Mouse (Mus musculus) heart, embryonic 12.5 days (tissue): ENCODE measurements around the gene Nyap1. TPM values are rescaled to one million over a fixed set of nuclear protein-coding genes. Genes with fewer than 3 reads are reported as not detected.

Source experiments
- ATAC-seq: fragments of 200-750 bp; cut with Nextera tagmentation; 2 replicates; pipeline ENCODE4 v1.8.0; 2017; ENCODE audit warnings: moderate TSS enrichment, moderate library complexity; ENCODE audit not compliant: insufficient number of reproducible peaks, low FRiP score
- H3K27ac ChIP-seq: fragments of 300-500 bp; sonication (generic); 2 replicates; pipeline ENCODE4 v1.5.1; 2016; ENCODE audit warnings: mild to moderate bottlenecking, moderate library complexity; ENCODE audit not compliant: poor library complexity, severe bottlenecking
- H3K27me3 ChIP-seq: fragments of 300-500 bp; sonication (generic); replicated peaks from 2 replicates; pipeline ENCODE4 v1.6.1; 2016; ENCODE audit warnings: mild to moderate bottlenecking, moderate library complexity
- H3K36me3 ChIP-seq: fragments of 300-500 bp; sonication (generic); 2 replicates; pipeline ENCODE4 v1.6.1; 2016; ENCODE audit warnings: mild to moderate bottlenecking, moderate library complexity
- H3K4me1 ChIP-seq: fragments of 300-500 bp; sonication (generic); replicated peaks from 2 replicates; pipeline ENCODE4 v1.6.1; 2016; ENCODE audit warnings: mild to moderate bottlenecking
- H3K4me2 ChIP-seq: fragments of 300-500 bp; sonication (generic); 2 replicates; pipeline ENCODE4 v1.6.1; 2016; ENCODE audit warnings: mild to moderate bottlenecking, moderate library complexity
- H3K4me3 ChIP-seq: fragments of 300-500 bp; sonication (generic); 2 replicates; pipeline ENCODE4 v1.5.1; 2016; ENCODE audit warnings: mild to moderate bottlenecking
- H3K9ac ChIP-seq: fragments of 300-500 bp; sonication (generic); 2 replicates; pipeline ENCODE4 v1.6.1; 2016; ENCODE audit warnings: mild to moderate bottlenecking, moderate library complexity
- H3K9me3 ChIP-seq: fragments of 300-500 bp; sonication (generic); replicated peaks from 2 replicates; pipeline ENCODE4 v1.6.1; 2016; ENCODE audit warnings: mild to moderate bottlenecking, moderate library complexity
- WGBS: fragments of 180-500 bp; shearing (Covaris S2); methylation state at CpG from one replicate; pipeline ENCODE4 v1.1.7; 2016; 5-methylcytosine and 5-hydroxymethylcytosine counted together
- polyA plus RNA-seq: library from polyadenylated mRNA; unstranded; fragments of >200 nt; fragmentation: Nextera tagmentation; extraction: Ambion mirVana; gene quantifications from 2 replicates; pipeline ENCODE4 v1.2.1, GENCODE M21; 2016

The Nyap1 gene
- polyA plus RNA-seq, 1 experiment from 2014 or later: 1.7 TPM

DNA sequence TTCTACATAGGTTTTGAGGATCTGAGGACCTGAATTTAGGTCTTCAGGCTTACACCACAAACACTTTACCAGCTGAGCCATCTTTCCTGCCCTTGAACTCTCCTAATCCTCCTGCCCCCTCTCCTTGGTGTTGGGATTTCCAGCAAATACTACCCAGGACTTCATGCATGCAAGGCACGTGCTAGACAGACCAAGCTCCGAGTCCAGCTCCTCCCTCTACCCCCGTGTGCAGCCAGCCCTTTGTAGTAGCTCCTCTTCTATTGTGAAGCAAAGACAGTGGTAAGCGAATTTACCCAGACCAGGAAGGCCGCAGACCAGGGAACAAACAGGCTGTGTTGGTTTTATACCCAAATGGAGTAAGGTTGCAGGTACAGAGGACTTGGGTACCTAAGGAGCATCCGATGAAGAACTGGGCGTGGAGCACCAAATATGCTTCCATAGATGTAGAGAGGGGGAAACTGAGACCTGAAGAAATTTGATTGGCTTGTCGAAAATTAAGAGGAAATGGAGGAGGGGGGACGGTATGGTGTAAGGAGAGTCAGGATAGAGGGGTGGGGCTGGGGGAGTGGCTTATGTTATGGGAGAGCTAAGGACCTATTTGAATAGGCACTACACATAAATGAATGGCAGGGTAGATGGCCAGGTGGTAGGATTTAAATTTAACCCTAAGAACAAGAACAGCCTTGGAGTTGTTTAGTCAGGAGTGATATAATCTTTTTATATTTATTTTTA, 23.4 kb upstream of the Nyap1 start:
- no peak overlapping the region for H3K4me3 ChIP-seq
- no peak overlapping the region for H3K9ac ChIP-seq
- H3K4me2 ChIP-seq: no peak overlapping the region
- no peaks in the 10 kb centered on the region for H3K27me3 ChIP-seq
- no peak for ATAC-seq
- H3K27ac ChIP-seq: no peak overlapping the region
- peaks cover 8% of the 10 kb centered on the region for H3K4me1 ChIP-seq
- H3K36me3 ChIP-seq: peaks cover 16% of the 10 kb centered on the region
- 64% methylated on average over 9 of the region's 9 CpGs for WGBS
- H3K9me3 ChIP-seq: 0 out of 2 replicates have a peak, but pooled peaks cover 4% of the 10 kb centered on the region

DNA sequence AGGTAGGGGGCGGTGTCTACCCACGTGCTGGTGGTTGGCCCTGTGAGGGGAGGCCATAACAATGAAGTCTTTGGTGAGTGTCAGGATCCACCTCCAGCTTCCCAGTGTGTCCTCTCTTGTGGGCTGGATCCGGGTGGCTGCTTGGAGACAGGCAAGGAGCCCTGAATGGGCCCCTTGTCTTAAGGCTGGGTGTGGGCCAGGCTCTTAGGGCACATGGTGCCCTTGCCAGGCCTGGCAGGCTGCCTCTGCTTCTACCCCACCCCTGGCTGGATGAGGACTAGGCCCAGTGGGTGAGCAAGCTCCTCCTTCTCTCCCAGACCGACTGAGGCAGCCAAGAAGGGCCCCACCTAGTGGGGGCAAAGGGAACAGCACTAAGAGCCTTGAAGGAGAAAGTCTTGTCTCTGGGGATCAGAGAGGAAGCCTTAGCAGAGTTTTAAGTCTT, 18.6 kb upstream of the Nyap1 start:
- no peak overlapping the region for H3K4me3 ChIP-seq
- no peak overlapping the region for H3K9ac ChIP-seq
- H3K27me3 ChIP-seq: no peaks in the 10 kb centered on the region
- no peak overlapping the region for H3K27ac ChIP-seq
- peak; percentile 34; the same call in 1 of the 2 replicates for ATAC-seq
- 36% methylated on average over 4 of the region's 4 CpGs for WGBS
- peaks cover 36% of the 10 kb centered on the region for H3K4me1 ChIP-seq
- H3K4me2 ChIP-seq: no peak overlapping the region
- H3K36me3 ChIP-seq: peaks cover 55% of the 10 kb centered on the region
- H3K9me3 ChIP-seq: no peaks in the 10 kb centered on the region

DNA sequence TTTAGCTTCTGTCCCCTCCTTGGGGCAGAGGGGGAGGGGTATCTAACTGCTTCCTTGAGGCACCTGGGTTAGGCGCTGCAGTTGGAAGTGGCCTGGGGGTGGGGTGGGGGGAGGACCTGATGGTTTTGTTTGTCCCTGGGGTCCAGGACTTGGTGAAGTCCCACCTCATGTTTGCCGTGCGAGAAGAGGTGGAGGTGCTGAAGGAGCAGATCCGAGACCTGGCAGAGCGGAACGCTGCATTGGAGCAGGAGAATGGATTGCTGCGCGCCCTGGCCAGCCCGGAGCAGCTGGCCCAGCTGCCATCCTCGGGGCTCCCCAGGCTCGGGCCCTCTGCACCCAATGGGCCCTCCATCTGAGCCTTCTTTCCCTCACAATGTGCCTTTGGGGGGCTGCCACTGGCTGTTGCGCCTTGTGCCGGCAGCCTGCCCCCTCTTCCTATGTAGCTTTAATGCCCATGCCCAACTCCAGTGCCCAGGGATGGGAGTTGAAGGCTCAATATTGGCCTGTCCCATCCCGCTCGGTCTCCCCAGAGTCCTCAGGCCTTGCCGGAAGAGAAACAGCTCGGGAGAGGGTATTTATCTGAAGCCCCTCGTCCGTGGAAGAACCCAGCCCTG, 17.6 kb upstream of the Nyap1 start:
- no peak overlapping the region for H3K4me2 ChIP-seq
- H3K27ac ChIP-seq: no peak overlapping the region
- H3K4me1 ChIP-seq: peaks cover 39% of the 10 kb centered on the region
- no peaks in the 10 kb centered on the region for H3K27me3 ChIP-seq
- no peak for ATAC-seq
- peaks cover 61% of the 10 kb centered on the region for H3K36me3 ChIP-seq
- H3K9me3 ChIP-seq: no peaks in the 10 kb centered on the region
- H3K9ac ChIP-seq: no peak overlapping the region
- 86% methylated on average over 19 of the region's 19 CpGs for WGBS
- H3K4me3 ChIP-seq: no peak overlapping the region

DNA sequence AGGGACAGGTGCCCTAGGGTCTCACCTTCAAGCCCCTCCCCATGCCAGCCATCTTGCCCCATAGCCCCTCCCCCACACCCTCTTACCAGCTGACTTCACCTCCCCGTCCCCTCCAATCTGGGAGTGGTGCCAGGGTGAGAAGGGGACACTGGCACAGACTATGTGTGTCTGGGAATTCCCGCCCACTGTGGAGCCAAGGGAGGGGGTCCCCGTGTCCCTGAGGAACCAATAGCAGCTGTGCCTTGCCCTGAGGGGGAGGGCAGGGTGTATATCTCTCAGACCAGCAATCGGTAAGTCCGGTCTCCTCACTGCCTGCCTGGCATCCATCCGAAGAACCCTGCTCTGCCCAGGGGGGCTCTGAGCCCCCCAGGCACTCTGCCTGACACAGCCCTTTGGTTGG, 16.5 kb upstream of the Nyap1 start:
- Histone ChIP-seq H3K27me3 (no peaks in the 10 kb centered on the region), H3K36me3 (peaks cover 73% of the 10 kb centered on the region), H3K4me2 (no peak overlapping the region), H3K27ac (no peak overlapping the region), H3K4me3 (no peak overlapping the region), H3K4me1 (peaks cover 49% of the 10 kb centered on the region), H3K9ac (0 out of 2 replicates have a peak overlapping the region, but pooled peaks have one; percentile 41), H3K9me3 (no peaks in the 10 kb centered on the region)
- 69% methylated on average over 6 of the region's 6 CpGs for WGBS
- ATAC-seq: 0 out of 2 replicates have a peak, but pooled peaks have one; percentile 6

DNA sequence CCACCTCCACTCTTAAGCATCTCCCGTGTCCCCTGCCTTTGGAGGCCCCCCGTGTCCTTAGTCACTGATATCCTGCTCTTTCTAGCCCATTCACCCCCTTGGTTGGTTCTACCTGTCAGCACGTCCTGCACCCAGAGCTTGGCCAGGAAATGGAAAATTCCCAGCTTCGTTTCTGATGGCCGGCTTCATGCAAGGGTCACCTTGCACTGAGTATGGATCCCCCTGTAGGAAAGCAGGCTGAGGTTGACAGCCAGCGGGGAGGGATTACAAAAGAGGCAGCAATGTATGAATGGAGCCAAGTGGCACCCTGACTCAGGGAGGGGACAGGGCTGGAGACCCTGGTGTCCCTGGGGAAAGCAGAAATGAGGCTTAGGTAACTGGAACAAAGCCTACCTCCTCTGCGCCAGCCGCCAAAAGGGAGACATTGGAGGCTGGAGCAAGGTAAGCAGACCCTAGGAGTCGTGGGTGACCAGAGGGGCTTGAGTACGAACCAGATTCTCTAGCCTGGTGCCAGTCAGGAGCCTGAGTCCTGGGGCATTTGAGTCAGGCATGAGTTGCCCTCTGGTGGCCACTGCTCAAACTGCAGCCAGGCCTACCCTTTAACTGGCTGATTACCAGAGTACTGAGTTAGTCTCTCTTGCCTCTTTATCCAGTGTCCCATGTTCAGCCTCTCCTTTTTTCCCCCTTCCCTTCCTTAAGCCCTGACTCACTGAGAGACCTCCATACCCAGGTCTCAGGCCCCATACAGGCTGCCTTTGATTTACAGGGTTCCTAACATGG, 15.7 kb upstream of the Nyap1 start:
- no peaks in the 10 kb centered on the region for H3K27me3 ChIP-seq
- H3K4me2 ChIP-seq: no peak overlapping the region
- peaks cover 74% of the 10 kb centered on the region for H3K36me3 ChIP-seq
- no peak overlapping the region for H3K4me3 ChIP-seq
- 27% methylated on average over 10 of the region's 10 CpGs for WGBS
- ATAC-seq: 0 out of 2 replicates have a peak, but pooled peaks have one; percentile 31
- no peaks in the 10 kb centered on the region for H3K9me3 ChIP-seq
- H3K9ac ChIP-seq: peak overlapping the region; percentile 27; the same call in 1 of the 2 replicates
- peaks cover 56% of the 10 kb centered on the region for H3K4me1 ChIP-seq
- H3K27ac ChIP-seq: peak overlapping the region; percentile 44

DNA sequence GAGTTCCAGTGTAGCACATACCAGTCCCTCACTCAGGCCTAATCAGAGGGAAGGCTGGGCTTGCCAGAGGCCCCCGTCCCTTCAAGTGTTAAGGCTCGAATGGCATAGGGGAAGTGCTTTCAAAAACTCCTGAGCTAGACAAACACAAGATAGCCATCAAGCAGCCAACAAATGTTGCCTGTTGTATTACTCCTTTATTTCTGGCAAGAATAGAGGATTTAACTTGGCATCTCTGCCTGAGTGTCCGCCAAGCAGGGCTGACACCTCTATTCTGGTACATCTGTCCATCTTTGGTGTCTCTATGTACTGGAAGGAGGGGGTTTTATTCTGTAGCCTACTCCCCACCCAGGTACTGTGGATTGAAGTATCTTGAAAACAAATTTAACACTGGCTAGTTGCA, 14.7 kb upstream of the Nyap1 start:
- no peak overlapping the region for H3K4me2 ChIP-seq
- H3K36me3 ChIP-seq: peaks cover 83% of the 10 kb centered on the region
- WGBS: 61% methylated on average over 3 of the region's 3 CpGs
- no peaks in the 10 kb centered on the region for H3K27me3 ChIP-seq
- H3K4me3 ChIP-seq: no peak overlapping the region
- H3K9me3 ChIP-seq: no peaks in the 10 kb centered on the region
- peak overlapping the region; percentile 44 for H3K27ac ChIP-seq
- H3K4me1 ChIP-seq: peaks cover 66% of the 10 kb centered on the region
- ATAC-seq: no peak
- peak overlapping the region; percentile 27; the same call in 1 of the 2 replicates for H3K9ac ChIP-seq

DNA sequence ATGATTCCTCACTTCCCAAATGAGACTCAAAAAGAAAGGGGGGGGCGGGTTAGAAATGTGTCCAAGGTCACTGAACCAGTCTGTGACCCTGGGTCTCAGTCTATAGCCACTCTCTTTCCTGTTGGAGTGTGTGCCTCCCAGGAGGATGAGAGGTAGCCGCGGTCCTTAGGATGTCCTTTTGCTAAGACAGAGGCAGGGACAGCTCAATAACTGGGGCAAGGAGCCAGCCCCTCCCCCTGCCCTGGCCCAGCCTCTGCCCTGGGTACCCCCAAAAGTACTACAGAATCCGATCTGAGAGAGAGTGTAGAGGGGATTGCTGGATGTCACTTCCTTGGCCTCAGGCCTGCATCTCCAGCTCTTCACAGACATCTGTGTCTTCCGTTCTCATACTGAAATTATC, 14.0 kb upstream of the Nyap1 start:
- WGBS: 85% methylated on average over 5 of the region's 5 CpGs
- H3K27ac ChIP-seq: 0 out of 2 replicates have a peak overlapping the region, but pooled peaks have one; percentile 28
- no peaks in the 10 kb centered on the region for H3K9me3 ChIP-seq
- H3K36me3 ChIP-seq: peaks cover 88% of the 10 kb centered on the region
- no peak overlapping the region for H3K4me2 ChIP-seq
- no peak overlapping the region for H3K4me3 ChIP-seq
- H3K27me3 ChIP-seq: no peaks in the 10 kb centered on the region
- ATAC-seq: no peak
- H3K4me1 ChIP-seq: peaks cover 73% of the 10 kb centered on the region
- H3K9ac ChIP-seq: peak overlapping the region; percentile 26; the same call in 1 of the 2 replicates

DNA sequence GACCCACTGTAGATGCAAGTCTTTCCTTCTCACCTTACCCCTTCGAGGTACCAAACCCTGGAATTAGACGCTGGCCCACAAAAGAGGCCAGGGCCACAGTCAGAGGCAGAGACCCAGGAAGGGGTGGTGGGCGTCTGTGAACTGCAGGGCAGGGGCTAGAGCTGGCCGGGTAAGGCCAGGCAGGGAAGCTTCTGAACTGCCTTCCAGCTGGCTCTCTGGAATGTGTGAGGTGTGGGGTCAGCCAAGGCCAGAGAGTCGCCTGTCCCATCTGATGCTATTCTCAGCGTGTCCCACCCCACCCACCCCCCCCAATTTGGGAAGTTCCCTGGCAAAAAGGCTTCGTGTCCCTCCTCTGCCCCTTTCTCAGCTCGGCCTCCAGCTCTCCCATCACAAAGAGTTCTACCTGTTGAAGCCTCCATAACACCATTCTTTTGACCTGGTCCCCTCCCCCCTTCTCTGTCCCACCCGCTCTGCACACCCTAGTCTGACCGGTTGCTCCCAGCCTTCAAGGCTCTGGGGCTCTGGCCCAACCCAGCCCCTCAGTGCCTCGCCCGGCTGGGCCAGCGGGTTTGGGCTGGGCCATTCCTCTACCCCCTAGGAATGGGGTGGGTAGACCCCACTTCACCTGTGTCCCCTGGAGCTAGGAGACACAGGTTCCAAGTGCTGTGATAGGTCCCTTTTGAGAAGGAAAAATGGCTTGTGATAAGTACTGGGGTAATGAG, 11.9 kb upstream of the Nyap1 start:
- WGBS: 64% methylated on average over 13 of the region's 13 CpGs
- H3K27me3 ChIP-seq: no peaks in the 10 kb centered on the region
- H3K4me1 ChIP-seq: peaks cover 84% of the 10 kb centered on the region
- H3K27ac ChIP-seq: peak overlapping the region; percentile 56
- peaks cover 82% of the 10 kb centered on the region for H3K36me3 ChIP-seq
- peak overlapping the region; percentile 16 for H3K4me2 ChIP-seq
- no peak overlapping the region for H3K4me3 ChIP-seq
- H3K9ac ChIP-seq: peak overlapping the region; percentile 38; the same call in 1 of the 2 replicates
- H3K9me3 ChIP-seq: no peaks in the 10 kb centered on the region
- no peak for ATAC-seq

DNA sequence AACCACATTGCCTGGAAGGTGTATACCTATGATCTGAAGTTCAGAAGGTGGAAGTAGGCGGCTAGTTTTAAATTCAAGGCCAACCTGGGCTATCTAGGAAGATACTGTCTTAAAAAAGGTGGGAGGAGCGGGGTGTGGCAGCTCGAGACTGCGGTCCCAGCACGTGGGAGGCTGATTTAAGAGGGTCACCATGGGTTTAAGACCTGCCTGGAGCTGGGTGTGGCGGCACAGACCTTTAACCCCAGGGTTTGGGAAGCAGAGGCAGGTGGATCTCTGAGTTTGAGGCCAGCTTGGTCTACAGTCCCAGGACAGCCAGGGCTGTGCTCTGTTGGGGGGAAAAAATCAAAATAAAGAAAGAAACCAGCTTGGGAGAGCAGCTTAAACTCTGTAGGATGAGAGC, 10.6 kb upstream of the Nyap1 start:
- Histone ChIP-seq H3K27me3 (no peaks in the 10 kb centered on the region), H3K27ac (0 out of 2 replicates have a peak overlapping the region, but pooled peaks have one; percentile 11), H3K4me3 (no peak overlapping the region), H3K4me2 (no peak overlapping the region), H3K9me3 (no peaks in the 10 kb centered on the region), H3K9ac (no peak overlapping the region; the same call in none of the 2 replicates), H3K36me3 (peaks cover 71% of the 10 kb centered on the region), H3K4me1 (peaks cover 80% of the 10 kb centered on the region)
- 85% methylated on average over 6 of the region's 6 CpGs for WGBS
- ATAC-seq: no peak

DNA sequence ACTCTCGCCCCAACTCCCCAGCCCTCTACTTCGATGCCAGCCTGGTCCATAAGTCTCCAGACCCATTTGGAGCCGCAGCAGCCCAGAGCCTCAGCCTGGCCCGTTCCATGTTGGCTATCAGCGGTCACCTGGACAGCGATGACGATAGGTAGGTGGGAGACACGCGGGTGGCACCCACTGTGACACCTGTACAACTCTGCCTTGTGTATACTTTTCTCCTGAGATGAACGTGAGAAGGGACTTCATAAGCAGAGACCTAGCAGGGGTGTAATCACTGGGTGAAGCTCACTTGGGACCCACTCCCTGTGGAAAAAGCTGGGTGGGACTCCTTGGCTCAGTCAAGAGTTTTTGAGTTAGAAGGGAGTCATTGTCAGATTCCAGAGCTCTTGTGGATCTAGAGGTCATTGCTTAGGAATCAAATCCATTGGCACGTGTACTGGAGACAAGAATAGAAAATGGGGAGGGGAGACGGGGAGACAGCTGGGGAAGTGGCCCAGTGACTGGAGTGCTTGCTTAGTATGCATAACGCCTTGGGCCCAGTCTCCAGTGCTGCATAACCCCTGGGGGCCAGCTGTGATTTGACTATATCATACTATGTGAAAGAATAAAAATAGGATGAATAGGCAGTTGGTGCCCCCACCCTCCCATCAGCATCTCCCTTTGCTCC, 9.9 kb upstream of the Nyap1 start:
- Histone ChIP-seq H3K4me1 (peaks cover 74% of the 10 kb centered on the region), H3K27ac (peak overlapping the region; percentile 86), H3K9ac (peak overlapping the region; percentile 18; the same call in 1 of the 2 replicates), H3K4me3 (no peak overlapping the region), H3K4me2 (0 out of 2 replicates have a peak overlapping the region, but pooled peaks have one; percentile 7), H3K9me3 (no peaks in the 10 kb centered on the region), H3K36me3 (peaks cover 65% of the 10 kb centered on the region), H3K27me3 (no peaks in the 10 kb centered on the region)
- 80% methylated on average over 13 of the region's 13 CpGs for WGBS
- ATAC-seq: no peak
